Mouse (Mus musculus) midbrain, embryonic 11.5 days (tissue): ENCODE data around the gene Ctbp2. TPM values are rescaled to one million over a fixed set of nuclear protein-coding genes. Genes with fewer than 3 reads are reported as not detected.
A peak's percentile ranks its signal among the peaks of the same experiment; 100 is the strongest.

Experiments
- ATAC-seq: fragments of 200-750 bp; cut with Nextera tagmentation; 2 replicates; pipeline ENCODE4 v1.8.0; 2017; ENCODE audit warnings: moderate TSS enrichment, moderate library complexity; ENCODE audit not compliant: low FRiP score
- DNase-seq: peaks from one replicate; pipeline ENCODE4 v3.0.0; 2015; ENCODE audit warnings: low spot score; ENCODE audit errors: missing footprints
- H3K27ac ChIP-seq: fragments of 300-500 bp; sonication (generic); 2 replicates; pipeline ENCODE4 v1.5.1; 2014; ENCODE audit warnings: low read depth, low read length
- H3K27me3 ChIP-seq: fragments of 300-500 bp; sonication (generic); 2 replicates; pipeline ENCODE4 v1.6.1; 2014; ENCODE audit warnings: mild to moderate bottlenecking, low read length, moderate library complexity, mixed read lengths; ENCODE audit not compliant: control insufficient read depth, insufficient read depth
- H3K36me3 ChIP-seq: fragments of 300-500 bp; sonication (generic); 2 replicates; pipeline ENCODE4 v1.6.1; 2014; ENCODE audit warnings: mild to moderate bottlenecking, low read length, moderate library complexity, mixed read lengths; ENCODE audit not compliant: control insufficient read depth, insufficient read depth
- H3K4me1 ChIP-seq: fragments of 300-500 bp; sonication (generic); 2 replicates; pipeline ENCODE4 v1.6.1; 2014; ENCODE audit warnings: low read length; ENCODE audit not compliant: control insufficient read depth, insufficient read depth
- H3K4me2 ChIP-seq: fragments of 300-500 bp; sonication (generic); 2 replicates; pipeline ENCODE4 v1.6.1; 2014; ENCODE audit warnings: mild to moderate bottlenecking, moderate library complexity
- H3K4me3 ChIP-seq: fragments of 300-500 bp; sonication (generic); 2 replicates; pipeline ENCODE4 v1.5.1; 2014; ENCODE audit warnings: low read depth, low read length
- H3K9ac ChIP-seq: fragments of 300-500 bp; sonication (generic); 2 replicates; pipeline ENCODE4 v1.6.1; 2014; ENCODE audit warnings: low read length
- H3K9me3 ChIP-seq: fragments of 300-500 bp; sonication (generic); 2 replicates; pipeline ENCODE4 v1.6.1; 2016; ENCODE audit warnings: low read length; ENCODE audit not compliant: control insufficient read depth
- WGBS: fragments of 180-500 bp; shearing (Covaris S2); extraction: QIAGEN DNeasy Blood & Tissue Kit; methylation state at CpG from one replicate; pipeline ENCODE4 v1.1.7; 2014; 5-methylcytosine and 5-hydroxymethylcytosine counted together
- polyA plus RNA-seq: library from polyadenylated mRNA; unstranded; fragments of >200 nt; fragmentation: Nextera tagmentation; extraction: Ambion mirVana; gene quantifications from 2 replicates; pipeline ENCODE4 v1.2.1, GENCODE M21; 2014

Gene Ctbp2
- polyA plus RNA-seq, 1 experiment from 2014 or later: 131 TPM

DNA sequence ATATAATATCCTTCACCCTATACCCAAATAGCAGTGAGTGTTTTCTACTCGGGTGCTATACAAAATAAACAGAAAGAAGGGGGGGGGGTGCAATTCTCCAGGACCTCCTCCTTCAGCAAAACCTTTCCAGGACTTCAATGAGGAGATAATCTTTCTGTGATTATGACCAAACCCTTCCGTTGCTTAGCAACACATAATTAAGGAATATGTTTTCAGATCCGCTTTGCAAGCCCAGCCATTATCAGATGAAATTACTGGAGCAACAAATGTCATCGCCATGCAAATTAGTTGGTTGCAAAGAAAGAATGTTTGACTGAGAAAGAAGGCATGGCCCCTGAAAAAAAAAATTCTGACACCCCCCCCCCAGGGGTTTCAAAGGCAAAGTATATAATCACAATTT lies 112.5 kb downstream of the Ctbp2 start:
- Histone ChIP-seq H3K4me2 (no peak overlapping the region), H3K9me3 (no peaks in the 10 kb centered on the region), H3K4me3 (no peak overlapping the region), H3K36me3 (0 out of 2 replicates have a peak, but pooled peaks cover 2% of the 10 kb centered on the region), H3K27me3 (no peaks in the 10 kb centered on the region), H3K9ac (no peak overlapping the region), H3K4me1 (peaks cover 56% of the 10 kb centered on the region), H3K27ac (no peak overlapping the region)
- ATAC-seq (no peak), DNase-seq (no peak)
- 61% methylated on average over 4 of the region's 4 CpGs for WGBS

DNA sequence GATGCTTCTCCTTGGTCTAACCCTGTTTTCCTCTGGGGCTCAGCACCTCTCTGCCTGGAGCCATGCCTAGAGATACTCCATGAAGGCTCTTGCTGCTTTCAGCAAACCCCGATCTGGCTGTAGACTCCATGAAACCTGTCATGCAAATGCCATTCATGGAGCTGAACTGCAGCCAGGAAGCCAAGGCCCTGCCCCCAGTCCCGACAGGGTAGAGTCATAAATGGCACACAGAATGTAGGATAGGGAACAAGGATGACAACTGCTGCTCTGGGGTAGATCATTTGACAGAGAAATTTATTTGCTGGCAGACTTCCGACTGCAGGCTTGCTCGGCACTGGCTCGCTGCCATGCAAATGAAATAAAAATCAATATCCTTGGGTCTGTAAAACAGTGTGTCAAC lies 113.0 kb downstream of the Ctbp2 start:
- Histone ChIP-seq H3K27me3 (no peaks in the 10 kb centered on the region), H3K4me1 (peaks cover 51% of the 10 kb centered on the region), H3K36me3 (0 out of 2 replicates have a peak, but pooled peaks cover 2% of the 10 kb centered on the region), H3K4me3 (no peak overlapping the region), H3K4me2 (no peak overlapping the region), H3K9ac (no peak overlapping the region), H3K9me3 (no peaks in the 10 kb centered on the region), H3K27ac (peak overlapping the region; percentile 30; the same call in 1 of the 2 replicates)
- ATAC-seq: no peak
- DNase-seq: no peak
- 62% methylated on average over 5 of the region's 5 CpGs for WGBS

DNA sequence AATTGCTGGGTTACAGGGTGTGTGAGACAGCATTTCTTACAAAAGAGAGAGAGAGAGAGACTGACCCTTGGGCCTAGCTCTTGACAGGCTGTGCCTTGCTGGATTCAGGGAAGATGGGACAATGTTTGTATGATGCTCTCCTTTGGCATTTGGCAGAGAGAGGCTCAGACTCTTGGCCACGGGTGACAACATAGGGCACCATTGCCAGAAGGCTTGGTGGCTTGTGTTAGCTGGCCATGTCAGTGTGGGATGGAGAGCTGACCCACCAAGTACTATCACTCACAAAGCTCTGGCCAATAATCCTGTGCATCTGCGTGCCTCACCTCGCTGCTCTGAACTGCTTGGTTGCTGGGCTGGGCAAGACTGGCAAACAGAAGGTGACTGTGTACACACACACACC lies 113.7 kb downstream of the Ctbp2 start:
- H3K4me1 ChIP-seq: peaks cover 44% of the 10 kb centered on the region

DNA sequence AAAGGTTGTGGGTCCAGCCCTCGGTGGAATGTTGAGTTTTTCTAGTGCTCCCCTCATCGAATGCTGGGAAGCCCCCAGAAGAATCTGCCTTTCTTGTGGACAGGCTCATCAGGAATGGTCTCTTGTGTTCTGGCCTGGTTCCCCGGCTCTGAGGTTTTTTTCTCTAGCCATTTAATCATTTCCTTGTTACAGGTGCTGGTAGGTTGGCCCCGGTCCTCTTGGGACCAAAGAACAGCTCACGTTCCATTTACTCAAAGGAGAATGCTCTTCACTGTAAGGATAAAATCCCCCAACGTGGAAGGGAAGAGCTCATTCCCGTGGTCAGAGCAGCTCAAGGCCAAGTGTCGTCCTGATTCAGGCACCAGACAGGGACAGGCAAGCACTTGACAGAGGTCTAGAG lies 114.5 kb downstream of the Ctbp2 start:
- H3K4me1 ChIP-seq: peaks cover 36% of the 10 kb centered on the region
- no peaks in the 10 kb centered on the region for H3K36me3 ChIP-seq
- H3K27ac ChIP-seq: no peak overlapping the region
- H3K9ac ChIP-seq: no peak overlapping the region
- no peaks in the 10 kb centered on the region for H3K27me3 ChIP-seq
- WGBS: 84% methylated on average over 8 of the region's 8 CpGs
- no peak overlapping the region for H3K4me3 ChIP-seq
- H3K4me2 ChIP-seq: no peak overlapping the region
- no peak for ATAC-seq
- no peak for DNase-seq
- no peaks in the 10 kb centered on the region for H3K9me3 ChIP-seq

More for the DNA sequence above, 113.7 kb downstream of the Ctbp2 start:
- Histone ChIP-seq H3K27me3 (no peaks in the 10 kb centered on the region), H3K9ac (no peak overlapping the region), H3K4me3 (no peak overlapping the region), H3K36me3 (0 out of 2 replicates have a peak, but pooled peaks cover 2% of the 10 kb centered on the region), H3K4me2 (no peak overlapping the region), H3K27ac (no peak overlapping the region), H3K9me3 (no peaks in the 10 kb centered on the region)
- WGBS: 83% methylated on average over 3 of the region's 3 CpGs
- ATAC-seq: no peak
- DNase-seq: no peak

DNA sequence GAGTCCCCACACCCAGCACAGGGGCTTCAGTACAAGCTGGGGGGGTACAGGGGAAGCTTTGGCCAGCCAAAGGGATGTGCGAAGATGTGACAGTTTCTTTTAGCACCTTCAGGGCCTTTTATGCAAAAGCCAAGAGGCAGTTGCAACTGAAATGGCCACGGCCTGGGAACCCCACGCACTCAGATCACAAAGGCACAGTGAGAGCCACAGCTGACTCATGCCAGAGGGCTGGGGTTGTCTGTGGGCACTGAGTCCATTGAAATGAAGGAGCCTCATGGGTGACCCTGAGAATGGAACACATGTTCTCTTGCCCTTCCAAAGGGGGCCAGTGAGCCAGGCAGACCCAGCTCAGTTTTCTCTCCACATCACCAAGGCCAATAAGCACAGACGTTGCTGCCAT lies 115.5 kb downstream of the Ctbp2 start:
- Histone ChIP-seq H3K4me2 (no peak overlapping the region), H3K4me3 (no peak overlapping the region), H3K36me3 (no peaks in the 10 kb centered on the region), H3K9me3 (no peaks in the 10 kb centered on the region), H3K4me1 (peaks cover 27% of the 10 kb centered on the region), H3K27ac (no peak overlapping the region), H3K27me3 (no peaks in the 10 kb centered on the region), H3K9ac (no peak overlapping the region)
- ATAC-seq (no peak), DNase-seq (no peak)
- 87% methylated on average over 4 of the region's 4 CpGs for WGBS

DNA sequence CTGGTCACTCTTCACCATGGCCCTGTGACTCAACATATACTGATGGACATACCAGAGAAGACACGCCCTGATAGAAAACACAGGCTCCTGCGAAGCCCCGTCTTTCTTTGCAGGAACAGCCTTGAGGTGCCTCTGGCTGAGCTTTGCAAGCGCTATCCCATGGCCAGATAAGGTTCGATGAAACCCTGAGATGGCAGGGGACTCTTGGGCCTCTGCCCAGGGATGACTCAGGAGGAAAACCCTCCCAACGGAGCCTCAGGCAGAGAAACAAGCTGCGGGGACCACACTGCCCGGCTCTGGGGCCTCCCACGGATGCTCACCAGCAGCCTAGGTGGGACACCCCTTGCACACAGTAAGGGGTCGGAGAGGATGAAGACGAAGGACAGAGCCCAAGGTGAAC lies 116.8 kb downstream of the Ctbp2 start:
- Histone ChIP-seq H3K4me1 (peaks cover 15% of the 10 kb centered on the region), H3K9ac (no peak overlapping the region), H3K27ac (no peak overlapping the region), H3K4me3 (no peak overlapping the region), H3K36me3 (no peaks in the 10 kb centered on the region), H3K4me2 (no peak overlapping the region), H3K27me3 (no peaks in the 10 kb centered on the region), H3K9me3 (no peaks in the 10 kb centered on the region)
- DNase-seq (no peak), ATAC-seq (no peak)
- 92% methylated on average over 11 of the region's 11 CpGs for WGBS

DNA sequence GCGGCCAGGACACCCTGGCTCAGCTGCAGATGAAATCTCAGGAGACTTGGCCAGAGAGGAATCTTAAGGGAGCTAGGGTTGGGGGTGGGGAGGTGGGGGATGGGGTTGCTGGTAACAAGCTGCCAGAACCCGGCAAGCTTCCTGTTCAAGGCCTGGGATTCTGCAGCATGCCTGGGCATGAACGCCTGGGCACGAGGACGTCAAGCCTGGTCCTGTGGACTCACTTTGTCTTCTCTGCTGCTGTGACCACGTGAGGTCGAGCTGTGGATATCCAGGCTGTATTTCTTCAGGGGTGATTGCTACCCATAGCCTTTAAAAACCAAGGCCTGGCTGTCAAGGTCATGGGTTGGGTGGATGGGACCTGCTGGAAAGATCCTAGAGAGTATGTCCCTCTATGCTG lies 118.4 kb downstream of the Ctbp2 start:
- DNase-seq: no peak
- Histone ChIP-seq H3K9ac (no peak overlapping the region), H3K9me3 (no peaks in the 10 kb centered on the region), H3K4me1 (no peaks in the 10 kb centered on the region; the same call in 1 of the 2 replicates), H3K36me3 (no peaks in the 10 kb centered on the region), H3K4me3 (no peak overlapping the region), H3K27ac (no peak overlapping the region), H3K4me2 (no peak overlapping the region), H3K27me3 (no peaks in the 10 kb centered on the region)
- ATAC-seq: no peak
- 83% methylated on average over 7 of the region's 7 CpGs for WGBS

DNA sequence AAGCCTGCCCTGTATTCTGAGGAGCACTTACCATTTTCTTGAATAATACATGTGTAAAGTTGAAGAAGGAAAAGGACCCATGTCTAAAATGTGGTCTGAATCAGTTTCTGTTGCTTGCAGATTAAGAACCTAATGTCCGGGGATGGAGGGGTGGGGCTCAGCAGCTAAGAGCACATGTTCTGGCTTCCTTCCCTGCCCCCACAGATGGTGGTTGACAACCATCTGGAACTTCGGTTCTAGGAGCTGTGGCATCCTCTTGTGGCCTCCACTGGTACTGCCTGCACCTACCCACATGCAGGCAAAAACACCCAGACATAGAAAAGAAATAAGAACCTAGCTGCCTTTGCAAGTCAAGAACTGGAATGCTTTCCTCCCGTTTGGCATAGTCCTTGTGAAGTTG lies 120.7 kb downstream of the Ctbp2 start:
- H3K9me3 ChIP-seq: no peaks in the 10 kb centered on the region
- ATAC-seq: 0 out of 2 replicates have a peak, but pooled peaks have one; percentile 44
- H3K27ac ChIP-seq: no peak overlapping the region

DNA sequence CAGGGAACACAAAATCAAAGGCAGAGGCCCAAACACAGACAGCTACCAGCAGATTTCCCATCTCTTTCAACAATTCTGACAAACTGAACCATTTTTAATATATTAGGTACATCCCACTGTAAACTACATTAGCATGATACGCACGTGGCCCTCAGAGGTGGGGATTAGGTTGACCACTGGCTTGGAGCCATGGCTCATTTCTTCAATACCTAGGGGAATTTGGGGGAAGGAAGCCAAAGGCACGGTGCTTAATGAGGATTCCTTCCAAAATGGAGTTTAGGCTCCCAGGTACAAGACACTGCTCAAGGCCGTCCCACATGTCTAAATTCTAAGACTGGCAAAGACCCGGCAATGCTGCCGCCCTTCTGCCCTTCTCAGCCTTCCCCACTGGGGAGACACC lies 121.9 kb downstream of the Ctbp2 start:
- Histone ChIP-seq H3K4me3 (no peak overlapping the region), H3K9me3 (no peaks in the 10 kb centered on the region), H3K4me1 (no peaks in the 10 kb centered on the region), H3K27me3 (no peaks in the 10 kb centered on the region), H3K36me3 (peaks cover 9% of the 10 kb centered on the region; the same call in 1 of the 2 replicates), H3K9ac (no peak overlapping the region), H3K27ac (no peak overlapping the region), H3K4me2 (no peak overlapping the region)
- ATAC-seq (no peak), DNase-seq (no peak)
- 88% methylated on average over 6 of the region's 6 CpGs for WGBS

More for the DNA sequence above, 120.7 kb downstream of the Ctbp2 start:
- peaks cover 6% of the 10 kb centered on the region; the same call in 1 of the 2 replicates for H3K36me3 ChIP-seq
- 53% methylated on average over 3 of the region's 3 CpGs for WGBS
- no peak overlapping the region for H3K9ac ChIP-seq
- DNase-seq: peak; percentile 91
- no peaks in the 10 kb centered on the region for H3K27me3 ChIP-seq
- no peaks in the 10 kb centered on the region for H3K4me1 ChIP-seq
- no peak overlapping the region for H3K4me2 ChIP-seq
- H3K4me3 ChIP-seq: no peak overlapping the region
